Mouse (Mus musculus) gastrocnemius, adult 2 months (tissue): ENCODE results near the gene Degs1. TPM values are rescaled to one million over a fixed set of nuclear protein-coding genes. Genes with fewer than 3 reads are reported as not detected.

ENCODE experiments used
- DNase-seq: peaks from one replicate; pipeline ENCODE4 v3.0.0; 2022
- H3K27ac ChIP-seq: fragments of 200-600 bp; 2 replicates; pipeline ENCODE4 v1.8.1; 2022; ENCODE audit warnings: mild to moderate bottlenecking
- H3K4me3 ChIP-seq: fragments of 200-600 bp; 2 replicates; pipeline ENCODE4 v1.8.1; 2022; ENCODE audit warnings: mild to moderate bottlenecking, moderate library complexity
- CTCF ChIP-seq: fragments of 200-600 bp; IDR thresholded peaks from 2 replicates; pipeline ENCODE4 v1.8.1; 2022; ENCODE audit warnings: antibody characterized with exemption, mild to moderate bottlenecking, moderate library complexity
- intact Hi-C: fragments of 180-260 bp; cut with DNase I; formaldehyde crosslinking; loops from one replicate; pipeline ENCODE4 v1.15.1; 2025
- total RNA-seq, 2 experiments: library from RNA; stranded (reverse); gene quantifications; 2 replicates each; pipeline ENCODE4 v1.2.3; 2021

The Degs1 gene
- total RNA-seq, 2 experiments from 2014 or later, result 15.7 to 19.1 TPM

DNA sequence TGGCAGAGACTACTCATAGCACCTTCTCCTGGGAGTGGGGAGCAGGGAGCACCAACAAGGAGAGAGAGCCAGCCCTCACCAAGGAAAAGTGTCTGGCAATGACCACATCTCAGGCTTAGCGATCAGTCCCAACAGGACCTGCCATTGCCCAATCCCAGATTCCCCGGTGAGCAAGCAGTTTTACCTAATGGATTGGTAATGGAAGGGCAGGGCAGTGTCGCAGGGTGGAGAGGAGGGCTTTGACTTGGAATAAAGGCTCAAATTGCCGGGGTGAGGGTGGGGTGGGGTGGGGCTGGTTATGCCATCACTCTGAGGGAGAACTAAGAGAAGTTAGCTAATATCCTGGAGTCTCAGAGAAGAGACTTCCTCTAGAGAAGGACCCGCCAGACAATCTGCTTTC is 11.0 kb downstream of the Degs1 start:
- intact Hi-C loops, result no loop called here
- Histone ChIP-seq H3K27ac (no peak overlapping the region), H3K4me3 (no peak overlapping the region)
- DNase-seq, result no peak
- TF ChIP-seq CTCF, result no peak

GRCm38 (mm10) chr1:182271130-182271529 is 11.5 kb downstream of the Degs1 start:
- intact Hi-C loops, result no loop called here
- no peak for TF ChIP-seq CTCF
- no peak for DNase-seq
- H3K27ac ChIP-seq, result no peak overlapping the region
- no peak overlapping the region for H3K4me3 ChIP-seq

GRCm38 (mm10) chr1:182268317-182268716 is 14.3 kb downstream of the Degs1 start:
- Histone ChIP-seq H3K4me3 (no peak overlapping the region), H3K27ac (no peak overlapping the region)
- intact Hi-C loops, result no loop called here
- DNase-seq, result no peak
- no peak for TF ChIP-seq CTCF

- no peak for DNase-seq
- no peak for TF ChIP-seq CTCF
- Histone ChIP-seq H3K4me3 (no peak overlapping the region), H3K27ac (no peak overlapping the region)
- intact Hi-C loops, result no loop called here
Observed at GRCm38 (mm10) chr1:182266028-182266525, 16.5 kb downstream of the Degs1 start.

GRCm38 (mm10) chr1:182256041-182256680 is 26.4 kb downstream of the Degs1 start:
- no peak for TF ChIP-seq CTCF
- intact Hi-C loops, result no loop called here
- no peak for DNase-seq
- Histone ChIP-seq H3K27ac (no peak overlapping the region), H3K4me3 (no peak overlapping the region)

GRCm38 (mm10) chr1:182255031-182255430 is 27.6 kb downstream of the Degs1 start:
- intact Hi-C loops, result no loop called here
- Histone ChIP-seq H3K27ac (no peak overlapping the region), H3K4me3 (no peak overlapping the region)
- no peak for TF ChIP-seq CTCF
- no peak for DNase-seq

GRCm38 (mm10) chr1:182254618-182255017 is 28.0 kb downstream of the Degs1 start:
- TF ChIP-seq CTCF, result no peak
- Histone ChIP-seq H3K4me3 (no peak overlapping the region), H3K27ac (no peak overlapping the region)
- DNase-seq, result no peak
- intact Hi-C loops, result no loop called here

- H3K27ac ChIP-seq, result no peak overlapping the region
- intact Hi-C loops, result no loop called here
- no peak overlapping the region for H3K4me3 ChIP-seq
- no peak for DNase-seq
- no peak for TF ChIP-seq CTCF
Observed at GRCm38 (mm10) chr1:182253756-182254534, 28.7 kb downstream of the Degs1 start.

DNA sequence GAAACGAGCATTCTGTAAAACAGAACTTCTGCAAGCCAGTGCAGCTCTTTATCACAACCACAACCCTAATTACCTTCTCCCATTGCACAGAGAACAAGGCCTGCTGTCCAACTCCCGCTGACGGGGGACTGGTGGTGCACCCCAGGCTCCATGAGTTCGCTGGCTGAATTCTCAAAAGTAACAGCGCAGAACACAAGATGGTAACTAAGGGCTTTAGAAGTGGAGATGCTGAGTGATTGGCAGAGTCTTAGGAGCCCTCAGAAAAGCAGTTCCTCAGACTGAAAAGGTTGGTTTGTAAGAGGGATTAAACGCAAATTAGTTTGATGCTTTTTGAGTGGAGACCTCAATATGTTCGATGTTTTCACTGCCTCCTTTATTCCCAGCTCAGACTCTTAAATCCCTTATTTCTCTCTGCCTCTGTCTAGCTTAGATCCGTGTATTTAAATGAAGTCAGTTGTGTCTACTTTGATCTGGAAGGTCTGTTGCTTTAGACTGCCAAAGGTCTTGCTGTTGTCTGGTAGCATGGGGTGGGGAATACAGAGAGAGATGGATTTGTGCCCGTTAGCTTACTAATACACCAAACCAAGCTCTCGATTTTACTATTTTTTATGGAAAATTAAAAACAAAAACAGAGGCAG is 30.0 kb downstream of the Degs1 start:
- Histone ChIP-seq H3K27ac (no peak overlapping the region), H3K4me3 (no peak overlapping the region)
- intact Hi-C loops, result no loop called here
- TF ChIP-seq CTCF, result no peak
- no peak for DNase-seq

GRCm38 (mm10) chr1:182250734-182251133 is 31.9 kb downstream of the Degs1 start:
- no peak for TF ChIP-seq CTCF
- no peak for DNase-seq
- intact Hi-C loops, result no loop called here
- no peak overlapping the region for H3K27ac ChIP-seq
- H3K4me3 ChIP-seq, result no peak overlapping the region

GRCm38 (mm10) chr1:182249298-182249697 is 33.3 kb downstream of the Degs1 start:
- intact Hi-C loops, result no loop called here
- Histone ChIP-seq H3K4me3 (no peak overlapping the region), H3K27ac (no peak overlapping the region)
- no peak for DNase-seq
- TF ChIP-seq CTCF, result no peak

DNA sequence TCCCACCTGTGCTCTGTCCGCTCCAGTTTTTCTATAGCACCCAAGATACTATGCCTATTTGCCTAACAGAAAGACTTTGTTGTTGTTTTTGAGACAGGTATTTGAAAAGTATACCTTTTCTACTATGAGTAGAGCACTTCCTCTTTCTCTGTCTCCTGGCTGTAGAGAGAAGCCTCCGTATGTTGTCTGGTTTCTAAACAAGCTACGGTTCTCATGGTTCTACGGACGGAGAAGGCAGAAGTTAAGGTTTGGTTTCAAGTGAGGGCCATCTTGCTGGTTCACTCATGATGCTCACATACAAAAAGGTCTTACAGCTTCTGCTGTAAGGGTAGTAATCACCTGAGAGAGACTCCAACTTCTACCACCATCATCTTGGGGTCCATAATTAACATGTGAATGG is 37.6 kb downstream of the Degs1 start:
- Histone ChIP-seq H3K27ac (no peak overlapping the region), H3K4me3 (no peak overlapping the region)
- intact Hi-C loops, result no loop called here
- no peak for DNase-seq
- no peak for TF ChIP-seq CTCF

GRCm38 (mm10) chr1:182238056-182238703 is 44.4 kb downstream of the Degs1 start:
- no peak for DNase-seq
- Histone ChIP-seq H3K27ac (no peak overlapping the region), H3K4me3 (no peak overlapping the region)
- no peak for TF ChIP-seq CTCF
- intact Hi-C loops, result no loop called here
